Mouse (Mus musculus): ENCODE measurements around the gene Tgfa.

DNA sequence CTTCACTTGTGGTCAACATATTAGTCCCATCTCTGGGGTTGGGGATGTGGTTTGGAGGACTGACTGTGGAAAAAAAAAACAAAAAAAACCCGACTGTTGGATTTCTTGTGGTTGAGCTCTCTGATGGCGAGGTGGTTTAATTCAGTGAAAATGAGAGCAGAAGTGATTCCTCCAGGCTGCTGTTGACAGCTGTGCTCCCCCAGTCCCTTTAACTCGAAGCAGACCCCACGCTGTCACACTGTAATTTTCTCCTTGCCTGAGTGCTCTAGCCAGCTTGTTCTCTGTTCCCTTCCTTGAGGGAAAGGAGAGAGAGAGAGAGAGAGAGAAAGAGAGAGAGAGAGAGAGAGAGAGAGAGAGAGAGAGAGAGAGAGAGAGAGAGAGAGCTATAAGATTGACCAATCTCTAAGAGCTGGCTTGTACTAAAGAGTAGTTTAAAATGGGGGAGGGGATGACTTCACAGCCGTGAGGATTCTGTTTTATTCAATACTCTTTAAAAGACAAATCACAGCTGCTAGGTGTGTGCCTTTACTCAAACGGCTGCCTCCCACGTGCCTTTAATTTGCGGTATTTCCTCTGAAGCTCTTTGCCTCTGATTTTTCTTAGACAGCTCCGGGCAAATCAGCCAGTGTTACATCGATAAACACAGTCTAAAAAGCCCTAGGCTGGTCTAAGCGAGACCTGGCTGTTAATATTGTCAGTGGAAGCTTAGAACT, 2.3 kb downstream of the Tgfa start:
- no peak for TF ChIP-seq CTCF (IDR thresholded peaks at IDR 0.05; ENCODE audit: low read depth)
- TF ChIP-seq EP300 (IDR thresholded peaks at IDR 0.05; ENCODE audit: low read depth): no peak
